Mouse (Mus musculus) neural tube, embryonic 11.5 days (tissue): Measurements from ENCODE around the gene Foxo3. TPM values are rescaled to one million over a fixed set of nuclear protein-coding genes. Genes with fewer than 3 reads are reported as not detected.

Experiments used
- ATAC-seq: fragments of 200-750 bp; cut with Nextera tagmentation; 2 replicates; pipeline ENCODE4 v1.8.0; 2017; ENCODE audit warnings: moderate number of reproducible peaks, mild to moderate bottlenecking, moderate TSS enrichment, moderate library complexity; ENCODE audit not compliant: insufficient read depth, low FRiP score, low TSS enrichment
- DNase-seq: peaks from one replicate; pipeline ENCODE4 v3.0.0-alpha.2; 2015; ENCODE audit warnings: low spot score
- H3K27ac ChIP-seq: fragments of 300-500 bp; sonication (generic); 2 replicates; pipeline ENCODE4 v1.5.1; 2014; ENCODE audit warnings: low read depth, mild to moderate bottlenecking, low read length
- H3K27me3 ChIP-seq: fragments of 300-500 bp; sonication (generic); 2 replicates; pipeline ENCODE4 v1.6.1; 2014; ENCODE audit warnings: mild to moderate bottlenecking, low read length, mixed read lengths; ENCODE audit not compliant: control insufficient read depth, insufficient read depth
- H3K36me3 ChIP-seq: fragments of 300-500 bp; sonication (generic); 2 replicates; pipeline ENCODE4 v1.6.1; 2014; ENCODE audit warnings: mild to moderate bottlenecking, low read length, moderate library complexity, mixed read lengths; ENCODE audit not compliant: control insufficient read depth, insufficient read depth
- H3K4me1 ChIP-seq: fragments of 300-500 bp; sonication (generic); 2 replicates; pipeline ENCODE4 v1.6.1; 2014; ENCODE audit warnings: low read length, mixed read lengths; ENCODE audit not compliant: control insufficient read depth, insufficient read depth
- H3K4me2 ChIP-seq: fragments of 300-500 bp; sonication (generic); 2 replicates; pipeline ENCODE4 v1.6.1; 2014; ENCODE audit warnings: low read depth, mild to moderate bottlenecking, moderate library complexity
- H3K4me3 ChIP-seq: fragments of 300-500 bp; sonication (generic); 2 replicates; pipeline ENCODE4 v1.5.1; 2014; ENCODE audit warnings: low read depth, low read length
- H3K9ac ChIP-seq: fragments of 300-500 bp; sonication (generic); 2 replicates; pipeline ENCODE4 v1.6.1; 2014; ENCODE audit warnings: mild to moderate bottlenecking, low read length
- H3K9me3 ChIP-seq: fragments of 300-500 bp; sonication (generic); 2 replicates; pipeline ENCODE4 v1.6.1; 2016; ENCODE audit warnings: low read length; ENCODE audit not compliant: control insufficient read depth
- WGBS: fragments of 180-500 bp; shearing (Covaris S2); extraction: QIAGEN DNeasy Blood & Tissue Kit; methylation state at CpG from one replicate; pipeline ENCODE4 v1.1.7; 2014; 5-methylcytosine and 5-hydroxymethylcytosine counted together
- polyA plus RNA-seq: library from polyadenylated mRNA; unstranded; fragments of >200 nt; fragmentation: Nextera tagmentation; extraction: Ambion mirVana; gene quantifications from 2 replicates; pipeline ENCODE4 v1.2.1, GENCODE M21; 2014

The Foxo3 gene
- polyA plus RNA-seq, 1 experiment from 2014 or later = 3.9 TPM

- H3K9ac ChIP-seq = no peak overlapping the region
- H3K27ac ChIP-seq = no peak overlapping the region
- no peak overlapping the region for H3K4me2 ChIP-seq
- no peaks in the 10 kb centered on the region for H3K4me1 ChIP-seq
- DNase-seq = no peak
- no peaks in the 10 kb centered on the region for H3K27me3 ChIP-seq
- H3K9me3 ChIP-seq = no peaks in the 10 kb centered on the region
- WGBS = 46% methylated on average over 14 of the region's 14 CpGs
- H3K4me3 ChIP-seq = no peak overlapping the region
- no peak for ATAC-seq
- no peaks in the 10 kb centered on the region for H3K36me3 ChIP-seq
These were observed 123.9 kb downstream of the Foxo3 start for GRCm38 (mm10) chr10:42152426-42153205.

DNA sequence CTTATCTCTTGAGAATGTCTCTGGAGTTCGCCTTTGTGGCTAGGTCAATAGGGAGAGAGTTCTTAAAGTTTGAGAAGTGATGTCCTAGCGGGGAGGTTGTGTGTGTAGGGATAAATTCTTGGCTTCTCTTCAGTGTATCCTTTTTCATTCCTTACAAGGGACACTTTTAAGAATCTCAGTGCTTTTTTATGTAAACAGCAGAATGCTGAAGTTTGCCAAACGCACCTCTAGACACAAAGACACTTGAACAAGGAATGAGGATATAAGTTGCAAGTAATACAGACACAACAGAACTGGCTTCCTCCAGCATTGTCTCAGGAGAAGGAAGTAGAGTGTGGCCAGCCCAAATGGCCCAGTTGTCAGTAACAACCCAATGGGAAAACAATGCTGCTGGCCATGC lies 126.8 kb downstream of the Foxo3 start:
- DNase-seq (no peak), ATAC-seq (no peak)
- Histone ChIP-seq H3K36me3 (no peaks in the 10 kb centered on the region), H3K4me1 (no peaks in the 10 kb centered on the region), H3K27me3 (no peaks in the 10 kb centered on the region), H3K9ac (no peak overlapping the region), H3K4me3 (no peak overlapping the region), H3K4me2 (no peak overlapping the region), H3K27ac (no peak overlapping the region), H3K9me3 (no peaks in the 10 kb centered on the region)
- 86% methylated on average over 3 of the region's 3 CpGs for WGBS

GRCm38 (mm10) chr10:42148326-42148725 lies 128.2 kb downstream of the Foxo3 start:
- ATAC-seq = no peak
- no peak for DNase-seq
- no peaks in the 10 kb centered on the region for H3K9me3 ChIP-seq
- no peak overlapping the region for H3K9ac ChIP-seq
- 88% methylated on average over 3 of the region's 3 CpGs for WGBS
- H3K4me3 ChIP-seq = no peak overlapping the region
- H3K4me2 ChIP-seq = no peak overlapping the region
- no peaks in the 10 kb centered on the region for H3K36me3 ChIP-seq
- no peaks in the 10 kb centered on the region for H3K27me3 ChIP-seq
- no peaks in the 10 kb centered on the region for H3K4me1 ChIP-seq
- no peak overlapping the region for H3K27ac ChIP-seq

GRCm38 (mm10) chr10:42145221-42145620 lies 131.3 kb downstream of the Foxo3 start:
- WGBS = 86% methylated on average over 5 of the region's 5 CpGs
- no peak overlapping the region for H3K27ac ChIP-seq

GRCm38 (mm10) chr10:42144788-42145187 lies 131.8 kb downstream of the Foxo3 start:
- no peaks in the 10 kb centered on the region for H3K36me3 ChIP-seq
- 82% methylated on average over 4 of the region's 5 CpGs for WGBS
- no peaks in the 10 kb centered on the region for H3K9me3 ChIP-seq

More at GRCm38 (mm10) chr10:42145221-42145620, 131.3 kb downstream of the Foxo3 start:
- ATAC-seq = no peak
- H3K4me2 ChIP-seq = no peak overlapping the region
- no peaks in the 10 kb centered on the region for H3K27me3 ChIP-seq
- no peaks in the 10 kb centered on the region for H3K36me3 ChIP-seq
- no peak overlapping the region for H3K4me3 ChIP-seq
- H3K9me3 ChIP-seq = no peaks in the 10 kb centered on the region
- DNase-seq = no peak
- no peaks in the 10 kb centered on the region for H3K4me1 ChIP-seq
- no peak overlapping the region for H3K9ac ChIP-seq

GRCm38 (mm10) chr10:42144176-42144575 lies 132.4 kb downstream of the Foxo3 start:
- no peak for ATAC-seq
- Histone ChIP-seq H3K4me2 (no peak overlapping the region), H3K27ac (no peak overlapping the region), H3K4me1 (no peaks in the 10 kb centered on the region), H3K36me3 (no peaks in the 10 kb centered on the region), H3K27me3 (no peaks in the 10 kb centered on the region), H3K9me3 (no peaks in the 10 kb centered on the region), H3K4me3 (no peak overlapping the region), H3K9ac (no peak overlapping the region)
- no peak for DNase-seq
- WGBS = 51% methylated on average over 2 of the region's 2 CpGs

More at GRCm38 (mm10) chr10:42144788-42145187, 131.8 kb downstream of the Foxo3 start:
- H3K4me2 ChIP-seq = no peak overlapping the region
- DNase-seq (no peak), ATAC-seq (no peak)
- H3K27me3 ChIP-seq = no peaks in the 10 kb centered on the region
- H3K4me3 ChIP-seq = no peak overlapping the region
- H3K9ac ChIP-seq = no peak overlapping the region
- H3K4me1 ChIP-seq = no peaks in the 10 kb centered on the region
- no peak overlapping the region for H3K27ac ChIP-seq

- Histone ChIP-seq H3K4me3 (no peak overlapping the region), H3K36me3 (no peaks in the 10 kb centered on the region), H3K27ac (no peak overlapping the region), H3K9ac (no peak overlapping the region), H3K9me3 (no peaks in the 10 kb centered on the region), H3K4me1 (no peaks in the 10 kb centered on the region), H3K27me3 (no peaks in the 10 kb centered on the region), H3K4me2 (no peak overlapping the region)
- WGBS = 100% methylated on average over 1 of the region's 1 CpGs
- no peak for DNase-seq
- ATAC-seq = no peak
These were observed 133.8 kb downstream of the Foxo3 start for GRCm38 (mm10) chr10:42142791-42143190.

DNA sequence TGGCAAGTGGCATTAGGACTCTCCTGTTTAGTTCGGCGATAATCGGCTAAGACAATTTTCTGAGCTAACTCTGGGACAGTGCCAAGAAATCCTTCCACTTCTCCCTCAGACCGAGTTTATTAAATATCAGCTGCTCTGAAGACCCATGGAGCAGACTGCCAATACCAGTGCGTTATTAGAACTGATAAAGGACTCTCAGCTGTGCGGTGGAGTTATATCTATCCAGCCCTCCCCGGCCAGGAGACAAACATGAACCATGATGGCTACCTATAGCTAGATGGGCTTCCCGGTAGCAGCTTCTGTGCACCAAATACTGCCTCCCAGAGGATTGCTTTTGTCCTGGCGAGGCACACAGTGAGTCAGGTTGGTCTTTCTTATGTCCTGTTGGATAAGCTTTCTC lies 134.5 kb downstream of the Foxo3 start:
- Histone ChIP-seq H3K27me3 (no peaks in the 10 kb centered on the region), H3K36me3 (no peaks in the 10 kb centered on the region), H3K4me3 (no peak overlapping the region), H3K4me2 (no peak overlapping the region), H3K27ac (no peak overlapping the region), H3K9me3 (no peaks in the 10 kb centered on the region), H3K9ac (no peak overlapping the region), H3K4me1 (no peaks in the 10 kb centered on the region)
- 86% methylated on average over 9 of the region's 9 CpGs for WGBS
- ATAC-seq (no peak), DNase-seq (no peak)

DNA sequence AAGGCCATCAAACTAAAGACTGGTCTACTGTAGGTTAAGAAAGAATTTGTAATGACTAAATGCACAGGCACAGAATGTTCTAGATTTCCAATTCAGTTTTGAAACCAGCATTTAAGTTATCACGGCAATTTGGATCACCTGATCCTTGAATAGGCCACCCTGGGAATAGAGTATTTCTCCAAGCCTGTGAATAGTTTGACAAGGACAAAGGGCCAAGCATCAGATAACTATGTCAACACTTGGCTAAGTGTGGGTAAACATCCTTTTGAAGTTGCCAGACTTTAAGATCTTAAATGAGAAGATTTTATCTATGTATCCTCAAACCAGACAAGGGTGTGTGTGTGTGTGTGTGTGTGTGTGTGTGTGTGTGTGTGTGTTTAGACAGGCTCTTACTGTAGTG lies 136.8 kb downstream of the Foxo3 start:
- Histone ChIP-seq H3K4me3 (no peak overlapping the region), H3K9me3 (no peaks in the 10 kb centered on the region), H3K27me3 (no peaks in the 10 kb centered on the region), H3K36me3 (no peaks in the 10 kb centered on the region), H3K4me2 (no peak overlapping the region), H3K9ac (no peak overlapping the region), H3K4me1 (no peaks in the 10 kb centered on the region), H3K27ac (no peak overlapping the region)
- ATAC-seq (no peak), DNase-seq (no peak)
- WGBS = 79% methylated on average over 1 of the region's 1 CpGs
